Mouse (Mus musculus) CH12.LX (cell line): Measurements from ENCODE around the gene Cspg4.

ENCODE experiments used
- EP300 ChIP-seq: IDR thresholded peaks from 2 replicates; pipeline ENCODE4 v1.6.1; 2011; ENCODE audit warnings: low read length, improper control_type of control experiment
- NELFE ChIP-seq: IDR thresholded peaks from 2 replicates; pipeline ENCODE4 v1.6.1; 2011; ENCODE audit warnings: low read depth, low read length, improper control_type of control experiment

DNA sequence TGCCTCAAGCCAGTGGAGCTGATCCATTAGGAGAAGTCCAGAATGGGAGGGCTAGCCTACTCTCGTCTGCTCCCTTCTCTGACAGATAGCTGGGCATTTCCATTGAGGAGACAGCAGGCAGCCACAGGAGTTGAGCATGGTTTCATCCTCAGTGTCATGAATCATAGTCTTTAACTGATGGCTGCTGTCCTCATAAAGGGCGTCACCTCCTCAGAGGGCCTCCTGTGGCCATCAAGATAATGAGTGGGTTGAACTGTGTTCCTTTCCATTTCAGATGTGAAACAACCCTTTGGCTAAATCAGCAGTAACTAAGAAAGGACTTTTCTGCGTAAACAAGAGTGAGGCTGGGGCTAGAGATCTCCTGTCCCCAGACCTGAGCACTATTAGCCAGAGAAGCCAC, 38.8 kb downstream of the Cspg4 start:
- TF ChIP-seq NELFE (no peak), EP300 (no peak)
